Mouse (Mus musculus) kidney, embryonic 14.5 days (tissue): ENCODE data around the gene Mbd3l2. TPM values are rescaled to one million over a fixed set of nuclear protein-coding genes. Genes with fewer than 3 reads are reported as not detected.
A peak's percentile ranks its signal among the peaks of the same experiment; 100 is the strongest.

Experiments
- ATAC-seq: fragments of 200-750 bp; cut with Nextera tagmentation; 2 replicates; pipeline ENCODE4 v1.8.0; 2017; ENCODE audit warnings: moderate number of reproducible peaks, mild to moderate bottlenecking, moderate TSS enrichment, moderate library complexity; ENCODE audit not compliant: low FRiP score, low TSS enrichment
- H3K27ac ChIP-seq: fragments of 300-500 bp; sonication (generic); 2 replicates; pipeline ENCODE4 v1.5.1; 2014; ENCODE audit warnings: low read depth, mild to moderate bottlenecking, low read length, moderate library complexity, mixed read lengths
- H3K27me3 ChIP-seq: fragments of 300-500 bp; sonication (generic); 2 replicates; pipeline ENCODE4 v1.6.1; 2014; ENCODE audit warnings: mild to moderate bottlenecking, low read length; ENCODE audit not compliant: control insufficient read depth, insufficient read depth
- H3K36me3 ChIP-seq: fragments of 300-500 bp; sonication (generic); 2 replicates; pipeline ENCODE4 v1.6.1; 2014; ENCODE audit warnings: low read length, mixed read lengths; ENCODE audit not compliant: control insufficient read depth, insufficient read depth
- H3K4me1 ChIP-seq: fragments of 300-500 bp; sonication (generic); 2 replicates; pipeline ENCODE4 v1.6.1; 2014; ENCODE audit warnings: low read length, mixed read lengths; ENCODE audit not compliant: control insufficient read depth, insufficient read depth
- H3K4me2 ChIP-seq: fragments of 300-500 bp; sonication (generic); replicated peaks from 2 replicates; pipeline ENCODE4 v1.6.1; 2014; ENCODE audit warnings: low read depth, mild to moderate bottlenecking, low read length
- H3K4me3 ChIP-seq: fragments of 300-500 bp; sonication (generic); 2 replicates; pipeline ENCODE4 v1.5.1; 2014; ENCODE audit warnings: mild to moderate bottlenecking, low read length
- H3K9ac ChIP-seq: fragments of 300-500 bp; sonication (generic); 2 replicates; pipeline ENCODE4 v1.6.1; 2014; ENCODE audit warnings: low read depth, mild to moderate bottlenecking, low read length, moderate library complexity
- H3K9me3 ChIP-seq: fragments of 300-500 bp; sonication (generic); 2 replicates; pipeline ENCODE4 v1.6.1; 2016; ENCODE audit warnings: low read length; ENCODE audit not compliant: control insufficient read depth
- WGBS: fragments of 180-500 bp; shearing (Covaris S2); extraction: QIAGEN DNeasy Blood & Tissue Kit; methylation state at CpG from one replicate; pipeline ENCODE4 v1.1.7; 2014; 5-methylcytosine and 5-hydroxymethylcytosine counted together
- microRNA-seq: library from miRNA; unstranded; fragments of <30 nt; microRNA quantifications from one replicate; pipeline ENCODE4, GENCODE M21; 2016
- polyA plus RNA-seq: library from polyadenylated mRNA; unstranded; fragments of >200 nt; fragmentation: Nextera tagmentation; extraction: Ambion mirVana; gene quantifications from 2 replicates; pipeline ENCODE4 v1.2.1, GENCODE M21; 2014

Gene Mbd3l2
- polyA plus RNA-seq, 1 experiment from 2014 or later, result not detected

DNA sequence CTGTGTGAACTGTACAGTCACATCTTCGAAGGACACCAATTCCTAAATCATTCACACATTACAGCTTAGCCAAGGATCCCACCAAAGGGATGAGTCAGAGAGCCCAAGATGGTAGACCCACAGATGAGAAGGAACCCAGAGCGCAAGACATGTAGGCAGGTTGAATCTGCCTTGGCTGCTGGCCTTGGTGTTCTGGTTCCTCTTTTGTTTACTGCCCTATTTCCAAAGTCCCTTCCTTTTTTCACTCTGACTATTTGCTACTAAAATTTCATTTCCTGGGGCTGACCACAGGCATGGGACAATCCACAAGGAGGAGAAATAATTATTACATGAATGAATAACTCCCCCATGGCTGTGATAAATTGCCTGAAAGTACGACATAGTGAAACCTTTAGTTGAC, 37.6 kb downstream of the Mbd3l2 start:
- Histone ChIP-seq H3K9ac (no peak overlapping the region), H3K4me3 (no peak overlapping the region), H3K27me3 (no peaks in the 10 kb centered on the region), H3K36me3 (no peaks in the 10 kb centered on the region), H3K4me1 (no peaks in the 10 kb centered on the region), H3K4me2 (no peak overlapping the region), H3K9me3 (peaks cover 3% of the 10 kb centered on the region; the same call in 1 of the 2 replicates), H3K27ac (no peak overlapping the region)
- ATAC-seq, result no peak
- WGBS, result 89% methylated on average over 3 of the region's 3 CpGs

DNA sequence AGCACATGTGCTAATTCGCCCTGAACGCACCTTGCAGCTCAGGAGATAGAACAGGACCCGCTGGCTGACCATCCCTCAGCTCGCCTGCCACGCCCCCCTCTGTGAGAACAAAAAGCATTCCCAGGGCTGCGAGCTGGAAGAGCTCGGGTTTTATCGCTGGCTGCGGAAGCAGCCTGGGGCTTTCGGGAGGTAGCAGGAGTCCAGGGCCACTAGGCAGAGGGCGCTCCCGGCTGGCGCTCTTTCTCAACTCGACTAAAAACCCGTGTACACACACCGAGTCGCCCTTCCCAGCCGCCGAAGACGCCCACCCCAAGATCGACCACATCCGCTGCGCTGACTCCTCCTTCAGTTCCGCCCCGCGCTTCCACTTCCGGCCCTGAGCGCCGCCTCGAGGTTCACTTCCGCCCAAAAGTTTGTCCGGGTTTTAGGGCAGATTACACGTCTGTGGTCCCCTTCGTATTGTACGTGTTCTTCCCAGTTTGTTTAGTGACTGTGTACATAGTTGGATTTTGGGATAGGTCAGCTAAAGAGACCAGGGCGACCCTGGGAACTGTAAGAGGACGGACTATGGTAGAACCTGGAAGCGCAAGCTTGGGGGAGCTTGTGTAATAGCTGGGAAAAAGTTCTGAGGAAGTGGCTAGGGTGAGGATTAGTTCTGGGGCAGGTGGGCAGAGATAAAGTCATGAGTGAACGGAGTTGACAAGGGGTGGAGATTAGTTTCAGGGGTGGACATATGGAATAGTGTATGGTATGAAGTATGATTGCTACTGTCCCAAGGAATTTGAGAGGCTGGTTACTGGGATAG, 43.1 kb downstream of the Mbd3l2 start:
- peak; percentile 99 for ATAC-seq
- Histone ChIP-seq H3K4me2 (peak overlapping the region; percentile 56), H3K9me3 (no peaks in the 10 kb centered on the region), H3K4me1 (no peaks in the 10 kb centered on the region), H3K27me3 (no peaks in the 10 kb centered on the region), H3K4me3 (peak overlapping the region; percentile 59), H3K27ac (peak overlapping the region; percentile 90), H3K36me3 (no peaks in the 10 kb centered on the region), H3K9ac (peak overlapping the region; percentile 55)
- 5% methylated on average over 39 of the region's 39 CpGs for WGBS

DNA sequence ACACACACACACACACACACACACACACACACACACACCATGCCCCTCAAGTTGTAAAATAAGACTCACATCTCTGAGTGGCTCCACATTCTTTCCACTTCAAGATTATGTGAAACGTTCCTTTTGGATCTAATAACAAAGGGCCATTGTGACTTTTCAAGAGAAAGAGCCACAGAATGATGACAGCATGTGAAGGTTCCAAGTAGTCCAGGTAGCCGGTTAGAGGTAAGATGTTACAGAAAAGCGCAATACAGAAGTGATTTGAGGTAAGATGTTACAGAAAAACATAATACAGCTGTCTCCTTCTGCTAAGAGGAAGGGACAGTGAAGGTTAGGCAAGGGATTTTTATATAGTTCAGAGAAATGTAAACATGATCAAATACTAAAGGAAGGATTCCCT, 47.7 kb downstream of the Mbd3l2 start, which contains the start of the genes Zfp558 and Mbd3l1:
Zfp558 (minus strand) TSS at position 101 of the 400 bp plus-strand sequence.
Mbd3l1 (plus strand) TSS at position 192 of the 400 bp plus-strand sequence.
- H3K27ac ChIP-seq, result no peak within 1 kb of the TSS
- no peak within 1 kb of the TSS for H3K9ac ChIP-seq
- no peak within 1 kb of the TSS for H3K4me2 ChIP-seq
- H3K27me3 ChIP-seq, result no peaks in the 10 kb centered on the region
- ATAC-seq, result no peak
- no peaks in the 10 kb centered on the region for H3K9me3 ChIP-seq
- H3K4me1 ChIP-seq, result no peaks in the 10 kb centered on the region
- WGBS, result 85% methylated on average over 3 of the region's 3 CpGs
- no peaks in the 10 kb centered on the region for H3K36me3 ChIP-seq
- no peak within 1 kb of the TSS for H3K4me3 ChIP-seq

Small RNAs within 50 kb of the gene (microRNA-seq; reads per million reads assigned to microRNA genes)
- not detected for gene Gm22854

Other genes starting within 250 kb of the Mbd3l2 start
- gene Chordc1, start 138.5 kb upstream of the Mbd3l2 start, polyA plus RNA-seq, result 92.4 and 128 TPM in 2 replicates
- gene Naalad2, start 27.7 kb upstream of the Mbd3l2 start, polyA plus RNA-seq, result 4.1 and 4.4 TPM in 2 replicates
- not detected in 2 replicates for gene Ubtfl1, start 26.2 kb upstream of the Mbd3l2 start, polyA plus RNA-seq
- gene Zfp558, start 47.6 kb downstream of the Mbd3l2 start, polyA plus RNA-seq, result 3.8 and 7.8 TPM in 2 replicates
- gene Mbd3l1, start 47.7 kb downstream of the Mbd3l2 start, polyA plus RNA-seq, result not detected in 2 replicates
- not detected in 2 replicates for gene Muc16, start 243.9 kb downstream of the Mbd3l2 start, polyA plus RNA-seq